Mouse (Mus musculus): ENCODE results near the gene Ptprs. TPM values are rescaled to one million over a fixed set of nuclear protein-coding genes. Genes with fewer than 3 reads are reported as not detected.

Gene Ptprs
- polyA plus RNA-seq, 1 experiment: 478 TPM

DNA sequence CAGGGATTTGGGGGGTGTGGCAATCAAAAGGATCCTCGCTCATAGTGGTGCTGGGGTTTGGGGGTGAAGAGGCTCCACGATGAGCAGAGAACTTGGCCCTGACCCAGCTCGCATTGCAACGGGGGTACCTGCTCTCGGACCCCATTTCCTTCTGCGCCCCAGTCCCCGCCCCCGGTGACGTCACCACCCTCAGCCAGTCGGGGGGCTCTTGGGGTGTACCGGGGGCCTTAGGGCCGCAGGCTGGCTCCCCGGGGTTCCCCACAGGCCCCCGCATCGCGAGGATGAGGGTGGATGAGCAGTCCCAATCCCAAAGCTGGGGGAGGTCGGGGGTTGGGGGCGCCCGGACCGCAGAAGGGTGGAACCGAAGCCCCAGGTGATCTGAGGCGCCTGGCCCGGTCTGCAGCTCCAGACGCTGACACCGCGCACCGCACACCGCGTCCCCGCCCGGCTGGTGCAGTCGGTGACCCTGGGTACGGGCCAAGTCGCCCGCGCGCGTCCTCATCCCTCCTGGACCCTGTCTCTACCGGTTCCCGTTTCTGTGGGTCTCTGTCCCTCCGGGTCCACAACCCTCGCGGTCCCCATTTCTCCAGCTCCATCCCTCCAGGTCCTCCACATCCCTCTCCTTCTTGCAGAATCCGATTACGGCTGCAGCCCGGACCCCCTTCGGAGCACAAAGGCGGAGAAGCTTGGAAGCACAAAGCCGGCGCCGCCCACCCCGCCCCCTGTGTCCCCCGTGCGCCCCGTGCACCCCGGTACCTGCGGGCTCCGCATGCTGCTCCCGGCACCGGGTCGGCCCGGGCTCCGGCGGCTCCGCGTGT lies 490 bp downstream of the Ptprs start:
- WGBS: under 1% methylated on average over 63 of the region's 66 CpGs
- Histone ChIP-seq H3K4me3 (replicated peaks; ENCODE audit: insufficient read depth, low read depth, low read length) (peak overlapping the region; percentile 83), H3K4me1 (ENCODE audit: control insufficient read depth, insufficient read depth, low read length) (peaks cover 9% of the 10 kb centered on the region), H3K27ac (ENCODE audit: insufficient read depth, low read length) (peak overlapping the region; percentile 76), H3K27me3 (ENCODE audit: control insufficient read depth, insufficient read depth, low read length) (no peaks in the 10 kb centered on the region)
- peak; percentile 75 to 81 for DNase-seq
- no peak for TF ChIP-seq CTCF (IDR thresholded peaks at IDR 0.05; ENCODE audit: borderline replicate concordance, insufficient read depth, low read depth, low read length)
- TF ChIP-seq POLR2A (IDR thresholded peaks at IDR 0.05; ENCODE audit: borderline replicate concordance, insufficient read depth, low read length): no peak

DNA sequence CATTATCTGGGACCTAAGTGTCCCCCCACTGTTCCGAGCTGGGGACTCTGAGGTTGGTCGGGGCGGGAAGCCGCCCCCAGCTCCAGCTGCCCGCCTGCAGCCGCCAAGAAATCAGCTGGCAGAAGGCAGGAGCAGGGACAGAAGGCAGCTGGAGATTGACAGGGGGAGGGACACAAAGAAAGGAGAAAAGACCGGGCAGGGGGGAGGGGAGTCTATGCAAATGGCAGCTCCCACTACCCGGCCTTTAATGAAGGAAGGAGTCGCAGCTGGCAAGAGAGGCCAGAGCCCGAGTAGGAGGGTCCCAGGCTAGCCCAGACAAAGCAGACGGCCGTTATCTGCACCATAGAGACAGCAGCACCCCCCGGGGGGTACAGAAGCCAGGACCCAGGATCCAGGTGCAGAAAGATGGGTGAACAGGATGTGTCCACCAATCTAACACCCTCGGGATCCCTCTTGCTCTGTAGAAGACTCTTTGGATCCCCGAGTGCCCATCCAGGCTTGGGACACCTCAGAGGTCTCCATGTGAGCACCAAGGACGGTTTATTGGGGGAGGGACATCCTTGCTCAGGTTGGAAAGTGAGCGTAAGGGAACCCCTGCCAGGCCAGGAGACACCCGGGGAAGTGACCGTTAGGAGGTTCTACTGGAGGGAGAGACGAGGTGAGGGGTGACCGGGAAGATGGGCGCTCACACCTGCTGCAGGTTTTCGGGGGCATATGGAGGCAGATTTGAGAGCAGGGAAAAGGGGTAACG lies 1.3 kb downstream of the Ptprs start:
- TF ChIP-seq POLR2A (IDR thresholded peaks at IDR 0.05; ENCODE audit: borderline replicate concordance, insufficient read depth, low read length) (no peak), CTCF (IDR thresholded peaks at IDR 0.05; ENCODE audit: borderline replicate concordance, insufficient read depth, low read depth, low read length) (no peak)
- Histone ChIP-seq H3K4me3 (replicated peaks; ENCODE audit: insufficient read depth, low read depth, low read length) (peak overlapping the region; percentile 83), H3K27me3 (ENCODE audit: control insufficient read depth, insufficient read depth, low read length) (no peaks in the 10 kb centered on the region), H3K4me1 (ENCODE audit: control insufficient read depth, insufficient read depth, low read length) (peaks cover 15% of the 10 kb centered on the region), H3K27ac (ENCODE audit: insufficient read depth, low read length) (0 out of 2 replicates have a peak overlapping the region, but pooled peaks have one; percentile 76)
- peak in 1 of 2 experiments; percentile 56 for DNase-seq
- WGBS: under 1% methylated on average over 24 of the region's 24 CpGs

DNA sequence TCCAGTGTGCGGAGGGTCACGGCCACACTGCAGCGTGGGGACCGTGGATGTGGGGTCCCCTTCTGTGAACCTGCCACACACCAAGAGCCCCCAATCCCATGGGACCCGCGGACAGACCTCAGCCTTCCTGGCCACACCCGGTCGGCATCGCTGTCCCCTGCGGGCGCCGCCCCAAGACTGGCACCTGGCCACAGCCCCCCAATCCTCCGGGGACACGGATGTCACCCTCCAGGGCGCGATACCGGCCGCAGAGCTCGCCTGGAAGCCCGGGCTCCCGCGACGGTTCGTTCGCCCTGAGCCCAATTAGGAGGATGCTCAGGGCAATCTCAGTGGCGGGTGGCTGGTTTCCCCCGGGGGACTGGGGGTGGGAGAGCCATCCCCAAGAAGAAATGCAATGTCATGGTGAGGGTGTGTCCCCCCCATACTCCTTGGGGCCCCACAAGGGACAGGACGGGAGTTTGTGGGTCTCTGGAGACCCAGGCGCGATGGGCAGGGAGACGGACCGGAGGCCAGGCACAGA lies 1.9 kb downstream of the Ptprs start:
- H3K27me3 ChIP-seq (ENCODE audit: control insufficient read depth, insufficient read depth, low read length): no peaks in the 10 kb centered on the region
- TF ChIP-seq POLR2A (IDR thresholded peaks at IDR 0.05; ENCODE audit: borderline replicate concordance, insufficient read depth, low read length) (no peak), CTCF (IDR thresholded peaks at IDR 0.05; ENCODE audit: borderline replicate concordance, insufficient read depth, low read depth, low read length) (no peak)
- WGBS: 2% methylated on average over 32 of the region's 32 CpGs
- DNase-seq: peak in 1 of 2 experiments; percentile 51
- H3K27ac ChIP-seq (ENCODE audit: insufficient read depth, low read length): no peak overlapping the region
- H3K4me3 ChIP-seq (replicated peaks; ENCODE audit: insufficient read depth, low read depth, low read length): peak overlapping the region; percentile 83
- H3K4me1 ChIP-seq (ENCODE audit: control insufficient read depth, insufficient read depth, low read length): peaks cover 21% of the 10 kb centered on the region

DNA sequence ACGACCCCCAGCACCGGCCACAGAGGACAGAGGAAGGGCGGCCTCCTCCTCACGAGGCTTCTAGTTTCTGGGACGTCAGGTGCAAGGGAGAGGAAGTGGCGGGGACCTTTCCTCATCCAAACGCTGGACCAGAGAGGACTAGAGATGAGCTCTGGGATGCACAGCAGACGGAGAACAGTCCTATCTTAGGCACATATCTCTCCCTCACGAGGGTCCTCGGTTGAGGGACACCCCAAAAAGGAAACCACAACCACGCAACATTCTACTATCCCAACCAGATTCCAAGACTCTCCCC lies 2.7 kb downstream of the Ptprs start:
- no peak overlapping the region for H3K27ac ChIP-seq (ENCODE audit: insufficient read depth, low read length)
- WGBS: 6% methylated on average over 11 of the region's 11 CpGs
- DNase-seq: no peak
- peak overlapping the region; percentile 83 for H3K4me3 ChIP-seq (replicated peaks; ENCODE audit: insufficient read depth, low read depth, low read length)
- TF ChIP-seq POLR2A (IDR thresholded peaks at IDR 0.05; ENCODE audit: borderline replicate concordance, insufficient read depth, low read length) (no peak), CTCF (IDR thresholded peaks at IDR 0.05; ENCODE audit: borderline replicate concordance, insufficient read depth, low read depth, low read length) (no peak)
- peaks cover 29% of the 10 kb centered on the region for H3K4me1 ChIP-seq (ENCODE audit: control insufficient read depth, insufficient read depth, low read length)
- H3K27me3 ChIP-seq (ENCODE audit: control insufficient read depth, insufficient read depth, low read length): no peaks in the 10 kb centered on the region

DNA sequence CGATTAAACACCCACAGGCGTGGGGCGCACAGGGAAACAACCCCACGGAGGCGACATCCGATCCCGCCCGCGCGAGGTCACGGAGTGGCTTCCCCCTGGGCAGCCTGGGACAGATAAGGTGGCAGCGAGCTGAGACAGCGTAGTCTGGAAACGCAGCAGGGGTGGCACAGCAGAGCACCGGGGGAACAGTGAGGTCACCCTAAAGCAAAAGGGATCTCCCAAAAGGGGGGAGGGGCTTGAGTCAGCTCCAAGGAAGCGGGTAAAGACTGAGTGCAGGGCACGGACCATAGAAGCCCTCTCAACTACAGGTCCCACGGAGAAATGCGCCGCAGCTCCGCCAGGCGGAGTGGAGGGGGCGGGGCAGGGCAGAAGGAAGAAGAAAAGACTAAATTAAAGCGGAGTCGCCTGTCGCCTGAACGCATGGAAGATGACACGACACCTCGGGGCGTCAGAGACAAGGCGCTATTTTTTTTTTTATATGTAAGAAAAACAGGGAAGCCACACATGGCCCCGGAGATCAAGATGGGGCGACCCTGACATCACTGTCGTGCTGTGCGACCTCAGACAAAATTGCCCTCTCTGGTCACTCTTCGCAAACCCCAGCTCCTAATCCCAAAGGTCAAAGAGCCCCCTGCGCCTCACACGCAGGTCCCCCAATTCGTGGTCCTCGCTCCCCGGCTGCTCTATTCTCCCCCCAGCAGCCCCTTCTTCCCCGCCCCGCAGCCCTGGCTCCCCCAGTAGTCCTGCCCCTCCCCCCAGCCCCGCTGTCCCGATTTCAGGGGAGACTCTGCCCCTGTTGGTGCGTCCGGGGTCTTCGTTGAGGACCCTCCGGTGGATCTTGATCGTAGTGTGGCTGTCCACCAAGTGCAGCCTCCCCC lies 3.3 kb downstream of the Ptprs start:
- Histone ChIP-seq H3K4me3 (replicated peaks; ENCODE audit: insufficient read depth, low read depth, low read length) (peak overlapping the region; percentile 83), H3K27me3 (ENCODE audit: control insufficient read depth, insufficient read depth, low read length) (no peaks in the 10 kb centered on the region), H3K4me1 (ENCODE audit: control insufficient read depth, insufficient read depth, low read length) (peaks cover 31% of the 10 kb centered on the region), H3K27ac (ENCODE audit: insufficient read depth, low read length) (no peak overlapping the region)
- DNase-seq: peak; percentile 57 to 69
- TF ChIP-seq CTCF (IDR thresholded peaks at IDR 0.05; ENCODE audit: borderline replicate concordance, insufficient read depth, low read depth, low read length): peak; percentile 54
- no peak for TF ChIP-seq POLR2A (IDR thresholded peaks at IDR 0.05; ENCODE audit: borderline replicate concordance, insufficient read depth, low read length)
- 4% methylated on average over 50 of the region's 50 CpGs for WGBS

DNA sequence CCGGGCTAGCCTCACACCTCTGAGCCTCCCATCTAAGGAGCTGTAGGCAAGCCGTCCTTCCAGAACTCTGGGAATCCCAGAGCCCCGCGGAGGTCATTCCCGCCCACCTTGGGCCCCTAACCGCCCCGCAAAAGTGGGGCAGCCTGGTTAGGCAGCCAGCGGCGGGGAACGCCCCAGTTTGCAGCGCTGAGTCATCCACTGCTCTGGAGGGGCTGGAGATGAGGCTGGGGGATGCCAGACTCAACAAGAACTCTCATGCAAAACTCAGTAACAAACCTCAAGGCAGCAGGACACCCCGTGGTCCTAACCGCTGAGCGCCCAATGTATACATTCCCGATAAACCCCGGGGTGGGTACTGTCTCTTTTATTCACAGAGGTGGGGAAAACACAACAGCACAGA lies 4.2 kb downstream of the Ptprs start:
- TF ChIP-seq POLR2A (IDR thresholded peaks at IDR 0.05; ENCODE audit: borderline replicate concordance, insufficient read depth, low read length) (no peak), CTCF (IDR thresholded peaks at IDR 0.05; ENCODE audit: borderline replicate concordance, insufficient read depth, low read depth, low read length) (no peak)
- H3K27ac ChIP-seq (ENCODE audit: insufficient read depth, low read length): no peak overlapping the region
- WGBS: 53% methylated on average over 16 of the region's 16 CpGs
- peaks cover 38% of the 10 kb centered on the region for H3K4me1 ChIP-seq (ENCODE audit: control insufficient read depth, insufficient read depth, low read length)
- no peaks in the 10 kb centered on the region for H3K27me3 ChIP-seq (ENCODE audit: control insufficient read depth, insufficient read depth, low read length)
- DNase-seq: no peak
- no peak overlapping the region for H3K4me3 ChIP-seq (replicated peaks; ENCODE audit: insufficient read depth, low read depth, low read length)

DNA sequence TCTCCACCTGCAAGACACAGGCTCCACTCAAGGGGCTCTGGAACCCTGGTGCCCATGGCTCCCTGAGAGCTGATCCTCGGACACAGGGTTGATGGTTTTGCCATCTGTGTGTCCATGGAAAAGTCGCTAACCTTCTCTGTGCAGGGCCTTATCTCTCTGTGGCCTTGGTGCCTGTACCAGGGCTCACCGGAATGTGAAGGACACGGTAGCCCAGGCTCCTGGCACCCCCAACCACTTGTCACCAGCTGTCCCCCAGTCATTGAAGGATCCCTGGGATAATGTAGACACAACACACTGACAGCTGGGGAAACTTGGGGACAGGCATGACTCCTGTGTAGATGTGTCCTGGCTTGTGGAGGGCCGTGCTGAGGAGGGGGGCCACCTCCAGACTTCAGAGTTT lies 5.1 kb downstream of the Ptprs start:
- TF ChIP-seq CTCF (IDR thresholded peaks at IDR 0.05; ENCODE audit: borderline replicate concordance, insufficient read depth, low read depth, low read length): no peak
- no peak for TF ChIP-seq POLR2A (IDR thresholded peaks at IDR 0.05; ENCODE audit: borderline replicate concordance, insufficient read depth, low read length)
- Histone ChIP-seq H3K27ac (ENCODE audit: insufficient read depth, low read length) (no peak overlapping the region), H3K27me3 (ENCODE audit: control insufficient read depth, insufficient read depth, low read length) (no peaks in the 10 kb centered on the region), H3K4me3 (replicated peaks; ENCODE audit: insufficient read depth, low read depth, low read length) (no peak overlapping the region), H3K4me1 (ENCODE audit: control insufficient read depth, insufficient read depth, low read length) (peaks cover 42% of the 10 kb centered on the region)
- 48% methylated on average over 5 of the region's 5 CpGs for WGBS
- DNase-seq: peak in 1 of 2 experiments; percentile 28
